Mouse (Mus musculus): ENCODE data around the gene Slc25a19. TPM values are rescaled to one million over a fixed set of nuclear protein-coding genes. Genes with fewer than 3 reads are reported as not detected.

Gene Slc25a19
- polyA plus RNA-seq (2015; fragmentation: Nextera tagmentation; extraction: Ambion mirVana): 33.0 and 37.5 TPM in 2 replicates

DNA sequence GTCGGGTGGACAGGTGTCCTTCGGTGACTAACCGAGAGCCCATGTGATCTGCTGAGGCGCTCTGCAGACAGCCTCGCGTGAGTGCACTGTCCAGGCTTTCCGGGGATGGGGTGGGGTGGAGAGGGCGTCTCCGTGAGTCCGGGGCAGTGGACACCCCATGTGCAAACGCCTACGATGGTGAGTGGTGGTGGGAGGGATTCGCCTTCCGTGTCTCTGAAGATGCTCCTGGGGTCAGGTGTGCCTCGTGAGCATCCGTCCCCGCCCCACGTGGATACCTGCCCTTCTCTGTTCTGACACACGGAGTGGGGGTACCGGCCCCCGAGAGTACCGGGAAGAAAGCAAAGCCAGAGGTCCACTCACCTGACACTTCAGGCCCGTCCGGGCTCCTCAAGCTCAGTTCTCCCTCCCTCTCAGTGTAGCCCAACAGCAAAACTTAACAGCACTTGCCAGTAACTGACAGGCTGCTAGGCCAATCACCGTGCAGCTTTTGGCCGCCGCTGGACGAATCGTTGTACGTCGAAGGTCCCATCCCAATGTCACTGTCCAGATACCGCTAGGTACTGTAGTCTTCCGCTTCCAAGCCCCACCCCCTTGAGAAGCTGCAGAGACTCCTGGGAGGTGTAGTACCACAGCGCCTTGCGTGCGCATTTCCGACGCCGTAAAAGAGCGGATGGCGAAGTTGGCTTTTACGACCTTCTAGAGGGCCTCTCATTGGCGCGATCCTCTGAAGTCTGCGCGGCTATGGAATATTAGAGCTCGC is at the start of gene Slc25a19:
Slc25a19 (minus strand) TSS at position 591 of the 760 bp plus-strand sequence.
- H3K27ac ChIP-seq (replicated peaks): peak within 1 kb of the TSS; percentile 30; the same call in 1 of the 2 replicates
- WGBS: under 1% methylated on average over 47 of the region's 47 CpGs
- ATAC-seq (ENCODE audit: low read depth): peak; percentile 100

DNA sequence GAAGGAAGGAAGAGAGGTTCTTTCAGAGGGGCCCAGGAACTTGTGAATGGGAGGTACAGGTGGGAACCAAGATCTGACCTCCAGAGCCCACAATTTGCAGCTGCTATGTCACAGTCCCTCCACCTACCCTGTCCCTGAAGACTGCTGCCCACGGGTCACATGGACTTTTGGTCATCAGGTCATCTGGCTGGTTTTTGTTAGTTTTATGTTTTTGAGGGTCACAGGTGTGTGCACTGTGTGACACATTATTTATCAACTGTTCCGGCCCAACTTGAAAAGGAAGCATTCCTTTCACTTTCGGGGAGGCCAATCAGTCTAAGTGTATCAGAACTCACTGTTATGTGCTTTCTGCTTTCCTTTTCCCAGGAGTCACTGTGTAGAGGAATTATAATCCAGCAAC is 49.4 kb upstream of the Slc25a19 start:
- Histone ChIP-seq H3K9ac (no peak overlapping the region), H3K27me3 (no peaks in the 10 kb centered on the region), H3K4me2 (no peak overlapping the region), H3K4me1 (replicated peaks) (peaks cover 13% of the 10 kb centered on the region; the same call in 1 of the 2 replicates), H3K27ac (replicated peaks) (no peak overlapping the region), H3K36me3 (peaks cover 14% of the 10 kb centered on the region), H3K4me3 (no peak overlapping the region), H3K9me3 (no peaks in the 10 kb centered on the region)
- no peak for ATAC-seq (ENCODE audit: low read depth)
- WGBS: 87% methylated on average over 3 of the region's 3 CpGs

More for the DNA sequence above, at the start of gene Slc25a19:
- H3K9me3 ChIP-seq: no peaks in the 10 kb centered on the region
- peaks cover 22% of the 10 kb centered on the region for H3K4me1 ChIP-seq (replicated peaks)
- peak within 1 kb of the TSS; percentile 71 for H3K4me3 ChIP-seq
- H3K4me2 ChIP-seq: peak within 1 kb of the TSS; percentile 90
- H3K9ac ChIP-seq: peak within 1 kb of the TSS; percentile 81
- no peaks in the 10 kb centered on the region for H3K27me3 ChIP-seq
- H3K36me3 ChIP-seq: peaks cover 8% of the 10 kb centered on the region

DNA sequence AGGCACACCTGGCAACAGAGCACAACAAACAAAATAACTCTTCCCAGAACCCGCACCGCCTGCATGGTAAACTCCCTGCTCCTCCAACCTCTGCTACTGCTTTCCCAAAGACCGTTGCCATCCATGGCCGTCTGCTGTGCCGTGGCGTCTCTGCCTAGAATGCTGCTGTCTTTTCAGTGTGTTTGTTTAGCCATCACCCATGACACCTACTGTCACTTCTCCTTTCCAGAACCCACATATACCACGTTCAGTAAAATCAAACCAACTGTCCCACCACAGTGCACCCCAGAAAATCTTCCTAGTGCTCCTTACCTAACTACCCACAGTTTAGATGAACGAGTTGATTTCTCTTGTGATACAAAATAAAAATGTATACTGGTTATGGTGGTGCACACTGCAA is 48.6 kb upstream of the Slc25a19 start:
- Histone ChIP-seq H3K9ac (no peak overlapping the region), H3K4me3 (no peak overlapping the region), H3K36me3 (peaks cover 7% of the 10 kb centered on the region), H3K4me2 (no peak overlapping the region), H3K4me1 (replicated peaks) (peaks cover 17% of the 10 kb centered on the region; the same call in 1 of the 2 replicates), H3K9me3 (no peaks in the 10 kb centered on the region), H3K27me3 (no peaks in the 10 kb centered on the region), H3K27ac (replicated peaks) (no peak overlapping the region)
- ATAC-seq (ENCODE audit: low read depth): no peak
- WGBS: 90% methylated on average over 8 of the region's 8 CpGs

DNA sequence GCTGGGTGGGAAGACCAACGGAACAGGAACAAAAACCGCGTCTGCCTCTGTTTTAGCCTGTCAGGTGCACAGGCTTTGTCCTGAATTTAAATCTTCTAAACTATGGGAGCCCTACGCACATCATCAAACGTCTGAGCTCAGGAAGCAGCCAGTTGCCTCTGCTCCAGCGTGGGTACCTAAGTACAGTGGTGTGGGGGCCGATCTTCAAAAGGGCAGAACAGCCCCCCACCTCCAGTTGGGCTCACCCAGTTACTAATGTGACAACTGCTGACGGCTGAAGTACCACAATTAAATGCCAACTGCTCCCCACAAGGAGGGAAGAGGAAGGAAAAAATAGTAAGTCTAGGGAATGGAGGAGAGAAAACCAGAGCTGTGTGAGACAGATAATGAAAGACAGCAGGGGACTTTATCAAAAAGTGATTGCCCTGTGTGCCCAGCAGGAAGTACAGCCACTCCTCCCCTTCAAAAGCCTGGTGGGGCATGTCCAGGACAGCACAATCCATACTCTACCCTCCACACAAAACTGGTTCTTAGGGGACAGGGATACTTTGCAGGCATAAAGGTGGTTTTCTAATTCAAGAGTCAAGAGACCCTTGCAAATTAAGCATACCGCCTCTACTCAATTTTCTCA is 46.3 kb upstream of the Slc25a19 start:
- H3K27ac ChIP-seq (replicated peaks): no peak overlapping the region
- 74% methylated on average over 9 of the region's 9 CpGs for WGBS
- no peaks in the 10 kb centered on the region for H3K27me3 ChIP-seq
- no peaks in the 10 kb centered on the region for H3K9me3 ChIP-seq
- H3K36me3 ChIP-seq: peaks cover 7% of the 10 kb centered on the region
- no peak overlapping the region for H3K4me2 ChIP-seq
- no peak overlapping the region for H3K4me3 ChIP-seq
- peaks cover 30% of the 10 kb centered on the region for H3K4me1 ChIP-seq (replicated peaks)
- H3K9ac ChIP-seq: no peak overlapping the region
- ATAC-seq (ENCODE audit: low read depth): no peak

DNA sequence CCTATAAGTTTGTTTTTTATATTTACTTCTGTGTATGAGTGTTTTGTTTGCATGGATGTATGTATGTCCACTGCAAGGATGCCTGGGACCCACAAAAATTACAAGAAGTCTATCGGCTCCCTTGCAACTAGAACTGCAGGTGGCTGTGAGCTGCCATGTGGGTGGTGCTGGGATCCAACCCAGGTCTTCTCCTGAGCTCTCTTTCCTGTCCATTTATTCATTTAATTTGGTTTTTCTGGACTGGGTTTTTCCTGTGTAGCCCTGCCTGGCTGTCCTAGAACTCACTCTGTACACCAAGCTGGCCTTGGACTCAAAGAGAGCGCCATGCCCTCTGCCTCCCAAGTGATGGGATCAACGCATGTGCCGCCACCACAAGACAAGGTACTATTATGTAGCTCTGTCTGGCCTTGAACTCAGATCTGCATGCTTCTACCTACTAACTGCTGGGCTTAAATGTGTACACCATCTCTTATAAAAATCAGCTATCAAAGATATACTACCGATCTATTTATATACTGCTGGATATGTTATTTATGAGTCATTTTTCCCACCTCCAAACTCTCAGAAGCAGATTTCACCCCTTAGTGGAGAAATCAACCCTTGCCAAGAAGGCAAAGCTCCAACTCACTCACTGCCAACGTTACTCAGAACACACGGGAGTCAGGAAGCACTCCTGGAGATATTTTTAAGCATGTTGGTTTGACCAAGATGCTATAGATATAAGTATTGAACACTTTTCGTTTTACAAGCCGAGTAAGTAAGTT is 45.6 kb upstream of the Slc25a19 start:
- WGBS: 90% methylated on average over 9 of the region's 9 CpGs
- Histone ChIP-seq H3K27me3 (no peaks in the 10 kb centered on the region), H3K36me3 (peaks cover 4% of the 10 kb centered on the region), H3K9ac (no peak overlapping the region), H3K4me2 (no peak overlapping the region), H3K4me1 (replicated peaks) (peaks cover 33% of the 10 kb centered on the region), H3K27ac (replicated peaks) (no peak overlapping the region), H3K4me3 (no peak overlapping the region), H3K9me3 (no peaks in the 10 kb centered on the region)
- ATAC-seq (ENCODE audit: low read depth): no peak

DNA sequence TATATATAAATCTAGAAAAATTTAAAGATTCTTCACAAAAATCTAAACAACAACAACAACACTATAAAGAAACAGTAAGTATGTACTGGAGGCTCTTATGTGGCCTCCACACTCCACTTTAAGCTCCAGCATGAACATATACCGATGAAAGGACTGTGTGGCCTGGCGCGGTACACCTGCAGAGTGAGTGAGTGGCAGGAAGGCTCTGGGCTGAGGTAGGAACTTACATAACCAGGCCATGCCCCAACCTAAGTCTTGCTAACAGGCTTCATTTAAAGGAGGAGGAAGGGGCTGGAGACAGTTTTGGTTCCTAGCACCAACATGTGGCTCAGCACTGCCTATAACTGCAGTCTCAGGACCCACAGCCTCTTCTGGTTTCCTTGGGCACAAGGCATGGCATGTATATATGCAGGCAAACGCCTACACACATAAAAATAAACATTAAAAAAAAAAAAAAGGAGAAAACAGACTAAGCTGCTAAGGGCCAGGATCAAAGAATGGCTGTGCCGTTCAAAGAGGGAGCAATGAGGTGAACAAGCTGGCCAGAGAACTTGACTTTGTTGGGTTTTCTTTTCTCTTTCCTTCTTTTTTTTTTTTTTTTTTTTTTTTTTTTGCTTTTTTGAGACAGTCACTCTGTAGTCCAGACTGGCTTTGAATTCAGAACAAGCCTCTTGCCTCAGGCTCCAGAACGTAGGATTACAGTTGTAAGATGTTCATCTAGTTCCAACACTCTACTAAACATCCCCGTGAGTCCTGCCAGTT is 44.3 kb upstream of the Slc25a19 start:
- Histone ChIP-seq H3K9ac (no peak overlapping the region), H3K36me3 (no peaks in the 10 kb centered on the region), H3K9me3 (no peaks in the 10 kb centered on the region), H3K27me3 (no peaks in the 10 kb centered on the region), H3K4me3 (no peak overlapping the region), H3K27ac (replicated peaks) (no peak overlapping the region), H3K4me2 (no peak overlapping the region), H3K4me1 (replicated peaks) (peaks cover 33% of the 10 kb centered on the region)
- ATAC-seq (ENCODE audit: low read depth): no peak
- 85% methylated on average over 7 of the region's 7 CpGs for WGBS

DNA sequence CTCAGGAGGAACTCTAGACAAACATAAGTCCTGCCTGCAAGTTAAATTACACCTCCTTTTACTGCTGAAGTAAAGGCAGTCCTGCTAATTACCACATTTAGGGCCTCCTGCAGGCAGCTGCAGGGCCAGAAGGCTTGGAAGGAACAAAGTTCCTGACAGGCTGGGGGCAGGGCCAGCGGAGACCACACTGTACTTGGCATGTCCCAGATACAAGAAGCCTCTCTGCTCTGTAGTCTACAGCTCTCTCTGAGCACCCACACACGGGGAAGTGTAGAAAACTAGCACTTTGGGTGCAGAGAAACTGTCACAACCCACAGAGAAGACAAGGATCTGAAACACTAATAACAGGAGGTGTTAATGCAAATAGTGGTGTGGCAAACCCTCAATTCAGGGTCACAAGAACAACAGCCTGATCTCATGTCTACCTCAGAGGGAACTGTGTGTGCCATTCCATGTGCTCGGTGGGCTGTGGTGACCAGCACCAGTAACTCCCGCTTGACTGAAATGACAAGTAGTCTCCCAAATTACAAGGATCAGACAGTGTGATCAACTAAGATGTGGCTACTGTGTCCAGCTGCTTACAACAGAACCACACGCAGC is 42.5 kb upstream of the Slc25a19 start:
- H3K9me3 ChIP-seq: no peaks in the 10 kb centered on the region
- no peak overlapping the region for H3K4me2 ChIP-seq
- H3K27me3 ChIP-seq: no peaks in the 10 kb centered on the region
- H3K4me3 ChIP-seq: no peak overlapping the region
- no peak overlapping the region for H3K27ac ChIP-seq (replicated peaks)
- no peaks in the 10 kb centered on the region for H3K36me3 ChIP-seq
- H3K4me1 ChIP-seq (replicated peaks): peaks cover 33% of the 10 kb centered on the region
- WGBS: 26% methylated on average over 5 of the region's 5 CpGs
- no peak overlapping the region for H3K9ac ChIP-seq
- no peak for ATAC-seq (ENCODE audit: low read depth)

DNA sequence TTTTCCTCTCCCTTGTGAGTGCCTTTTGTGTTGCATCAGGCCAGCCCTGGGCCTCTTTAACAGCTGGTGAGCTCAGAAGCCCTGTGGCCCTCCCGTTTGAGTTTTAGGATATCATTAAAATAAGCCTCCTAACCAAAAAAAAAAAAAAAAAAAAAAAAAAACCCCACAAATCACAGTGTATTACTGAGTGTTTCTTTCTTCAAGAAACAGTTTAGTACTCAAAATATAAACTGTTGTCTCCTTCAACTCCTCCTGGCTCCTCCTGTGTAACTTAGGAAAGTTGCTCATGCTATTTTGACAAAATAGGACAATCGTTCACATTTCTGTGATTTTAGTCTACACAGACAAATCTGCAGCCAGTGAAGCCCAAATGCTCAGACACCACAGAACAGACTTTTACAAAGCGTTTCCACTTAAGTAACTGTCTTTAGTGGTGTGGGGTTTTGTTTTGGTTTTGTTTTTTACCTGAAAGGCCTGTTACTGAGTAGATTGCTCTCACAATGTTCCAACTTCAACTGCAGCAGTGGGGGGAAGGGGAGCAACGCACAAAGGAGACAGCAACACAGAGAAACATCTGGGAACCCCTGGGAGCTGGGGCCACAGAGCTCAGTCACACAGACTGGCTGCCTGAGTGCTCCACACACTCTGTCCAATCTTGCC is 35.7 kb upstream of the Slc25a19 start:
- Histone ChIP-seq H3K9ac (no peak overlapping the region), H3K27me3 (no peaks in the 10 kb centered on the region), H3K4me2 (no peak overlapping the region), H3K36me3 (no peaks in the 10 kb centered on the region; the same call in 1 of the 2 replicates), H3K4me1 (replicated peaks) (0 out of 2 replicates have a peak, but pooled peaks cover 6% of the 10 kb centered on the region), H3K4me3 (no peak overlapping the region), H3K9me3 (no peaks in the 10 kb centered on the region), H3K27ac (replicated peaks) (no peak overlapping the region)
- 61% methylated on average over 4 of the region's 4 CpGs for WGBS
- no peak for ATAC-seq (ENCODE audit: low read depth)

DNA sequence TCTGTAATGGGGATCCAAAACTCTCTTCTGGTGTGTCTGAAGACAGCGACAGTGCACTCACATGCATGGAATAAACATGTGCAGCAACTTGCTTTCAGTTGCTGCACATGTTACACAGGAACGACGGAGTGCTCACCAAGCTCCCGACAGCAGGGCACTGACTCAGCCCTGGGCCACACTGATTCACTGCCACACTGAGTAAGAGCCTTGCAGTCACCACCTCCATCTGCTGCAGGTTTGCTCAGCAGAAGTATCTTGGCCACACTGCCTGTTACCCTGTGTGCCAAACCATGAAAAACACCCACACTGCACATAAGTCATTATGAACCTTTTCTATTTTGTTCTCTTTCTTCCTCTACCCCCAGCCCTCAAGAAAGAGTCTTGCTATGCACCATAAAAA is 32.3 kb upstream of the Slc25a19 start:
- WGBS: 95% methylated on average over 4 of the region's 4 CpGs
- H3K36me3 ChIP-seq: no peaks in the 10 kb centered on the region; the same call in 1 of the 2 replicates
- no peak for ATAC-seq (ENCODE audit: low read depth)

DNA sequence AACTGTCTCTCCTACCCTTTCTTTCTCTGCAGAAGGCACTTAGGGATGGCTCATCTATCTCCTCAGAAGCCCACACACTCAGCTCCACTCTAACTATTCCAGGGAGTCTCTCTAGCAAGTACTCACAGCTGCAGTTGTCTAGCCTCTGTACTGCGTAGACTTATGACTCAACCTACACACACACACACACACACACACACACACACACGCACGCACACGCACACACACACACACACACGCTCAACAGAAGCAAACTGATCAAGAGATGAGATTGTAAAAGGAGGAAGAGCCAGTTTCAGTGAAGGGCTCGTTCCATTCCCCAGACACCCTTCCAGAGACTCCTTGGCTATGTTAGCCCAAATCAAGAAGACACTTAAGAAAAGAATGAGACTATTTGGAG is 30.4 kb upstream of the Slc25a19 start:
- WGBS: 93% methylated on average over 6 of the region's 6 CpGs
- no peak for ATAC-seq (ENCODE audit: low read depth)
- Histone ChIP-seq H3K9ac (no peak overlapping the region), H3K4me1 (replicated peaks) (peaks cover 3% of the 10 kb centered on the region; the same call in 1 of the 2 replicates), H3K27ac (replicated peaks) (no peak overlapping the region), H3K9me3 (no peaks in the 10 kb centered on the region), H3K36me3 (peaks cover 15% of the 10 kb centered on the region), H3K4me2 (no peak overlapping the region), H3K27me3 (no peaks in the 10 kb centered on the region), H3K4me3 (no peak overlapping the region)

More for the DNA sequence above, 32.3 kb upstream of the Slc25a19 start:
- no peak overlapping the region for H3K27ac ChIP-seq (replicated peaks)
- H3K27me3 ChIP-seq: no peaks in the 10 kb centered on the region
- H3K4me1 ChIP-seq (replicated peaks): 0 out of 2 replicates have a peak, but pooled peaks cover 6% of the 10 kb centered on the region
- H3K4me3 ChIP-seq: no peak overlapping the region
- H3K9me3 ChIP-seq: no peaks in the 10 kb centered on the region
- no peak overlapping the region for H3K4me2 ChIP-seq
- no peak overlapping the region for H3K9ac ChIP-seq

DNA sequence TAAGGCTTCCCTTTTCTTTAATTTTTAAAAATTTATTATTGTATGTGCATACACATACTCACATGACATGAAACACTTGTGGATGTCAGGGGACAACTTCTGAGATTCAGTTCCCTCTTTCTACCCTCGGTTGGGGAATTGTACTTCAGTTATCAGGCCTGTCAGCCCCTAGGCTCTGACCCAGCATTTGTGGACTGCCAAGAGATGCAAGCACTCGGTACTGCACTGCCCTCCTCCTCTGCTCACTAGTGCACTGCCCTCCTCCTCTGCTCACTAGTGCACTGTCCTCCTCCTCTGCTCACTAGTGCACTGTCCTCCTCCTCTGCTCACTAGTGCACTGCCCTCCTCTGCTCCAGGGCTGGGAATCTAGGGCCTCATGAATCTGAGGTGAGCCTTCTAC is 26.0 kb upstream of the Slc25a19 start:
- Histone ChIP-seq H3K9ac (no peak overlapping the region), H3K4me2 (no peak overlapping the region), H3K9me3 (no peaks in the 10 kb centered on the region), H3K36me3 (peaks cover 39% of the 10 kb centered on the region), H3K4me1 (replicated peaks) (peaks cover 12% of the 10 kb centered on the region; the same call in 1 of the 2 replicates), H3K27me3 (no peaks in the 10 kb centered on the region), H3K27ac (replicated peaks) (no peak overlapping the region), H3K4me3 (no peak overlapping the region)
- WGBS: 67% methylated on average over 2 of the region's 2 CpGs
- ATAC-seq (ENCODE audit: low read depth): no peak

All from neural tube, embryonic 13.5 days (tissue).